Mouse (Mus musculus) heart, postnatal 0 days (tissue): ENCODE measurements around the gene Foxo6. TPM values are rescaled to one million over a fixed set of nuclear protein-coding genes. Genes with fewer than 3 reads are reported as not detected.

Source experiments
- ATAC-seq: fragments of 200-750 bp; cut with Nextera tagmentation; 2 replicates; pipeline ENCODE4 v1.8.0; 2017; ENCODE audit warnings: low read depth, moderate number of reproducible peaks, moderate library complexity; ENCODE audit not compliant: insufficient read depth
- DNase-seq: peaks from one replicate; pipeline ENCODE4 v3.0.0-alpha.2; 2016; ENCODE audit warnings: low spot score
- H3K27ac ChIP-seq: fragments of 300-500 bp; sonication (generic); 2 replicates; pipeline ENCODE4 v1.5.1; 2014; ENCODE audit warnings: low read depth, mild to moderate bottlenecking
- H3K27me3 ChIP-seq: fragments of 300-500 bp; sonication (generic); 2 replicates; pipeline ENCODE4 v1.6.1; 2014; ENCODE audit warnings: low read length, mixed read lengths; ENCODE audit not compliant: control insufficient read depth, insufficient read depth
- H3K36me3 ChIP-seq: fragments of 300-500 bp; sonication (generic); replicated peaks from 2 replicates; pipeline ENCODE4 v1.6.1; 2014; ENCODE audit warnings: low read length, mixed read lengths; ENCODE audit not compliant: control insufficient read depth, insufficient read depth
- H3K4me1 ChIP-seq: fragments of 300-500 bp; sonication (generic); 2 replicates; pipeline ENCODE4 v1.6.1; 2014; ENCODE audit warnings: antibody characterized with exemption; ENCODE audit not compliant: control insufficient read depth, insufficient read depth
- H3K4me2 ChIP-seq: fragments of 300-500 bp; sonication (generic); 2 replicates; pipeline ENCODE4 v1.6.1; 2014; ENCODE audit warnings: low read depth, mild to moderate bottlenecking, low read length, moderate library complexity
- H3K4me3 ChIP-seq: fragments of 300-500 bp; sonication (generic); 2 replicates; pipeline ENCODE4 v1.5.1; 2014; ENCODE audit warnings: low read depth, low read length
- H3K9ac ChIP-seq: fragments of 300-500 bp; sonication (generic); replicated peaks from 2 replicates; pipeline ENCODE4 v1.6.1; 2014; ENCODE audit warnings: low read depth, low read length, mixed read lengths
- H3K9me3 ChIP-seq: fragments of 300-500 bp; sonication (generic); replicated peaks from 2 replicates; pipeline ENCODE4 v1.6.1; 2016; ENCODE audit warnings: low read length; ENCODE audit not compliant: control insufficient read depth
- CTCF ChIP-seq: IDR thresholded peaks from 2 replicates; pipeline ENCODE4 v1.5.1; 2016; ENCODE audit warnings: antibody characterized with exemption, control low read depth, low read depth
- EP300 ChIP-seq: IDR thresholded peaks from 2 replicates; pipeline ENCODE4 v1.6.1; 2016; ENCODE audit warnings: antibody characterized with exemption, low read depth
- WGBS: fragments of 180-500 bp; shearing (Covaris S2); extraction: QIAGEN DNeasy Blood & Tissue Kit; methylation state at CpG from one replicate; pipeline ENCODE4 v1.1.7; 2014; 5-methylcytosine and 5-hydroxymethylcytosine counted together
- polyA plus RNA-seq: library from polyadenylated mRNA; unstranded; fragments of >200 nt; fragmentation: Nextera tagmentation; extraction: Ambion mirVana; gene quantifications from 2 replicates; pipeline ENCODE4 v1.2.1, GENCODE M21; 2015
- total RNA-seq: library from RNA; depleted of rRNA; stranded (reverse); fragments of >200 nt; gene quantifications from 2 replicates; pipeline ENCODE4 v1.2.3, GENCODE M21; 2014; ENCODE audit warnings: low replicate concordance

Gene Foxo6
- total and polyA plus RNA-seq, 2 experiments from 2014 or later, result 0.38 to 1.8 TPM

GRCm38 (mm10) chr4:120248800-120249261 lies 38.3 kb downstream of the Foxo6 start:
- ATAC-seq, result peak; percentile 93
- Histone ChIP-seq H3K36me3 (no peaks in the 10 kb centered on the region), H3K4me2 (no peak overlapping the region), H3K9ac (no peak overlapping the region), H3K27me3 (peaks cover 5% of the 10 kb centered on the region), H3K9me3 (no peaks in the 10 kb centered on the region), H3K4me1 (peaks cover 35% of the 10 kb centered on the region), H3K4me3 (no peak overlapping the region), H3K27ac (peak overlapping the region; percentile 85)
- DNase-seq, result peak; percentile 98
- 12% methylated on average over 8 of the region's 8 CpGs for WGBS
- peak; percentile 97 for TF ChIP-seq EP300
- no peak for TF ChIP-seq CTCF

- peaks cover 28% of the 10 kb centered on the region for H3K4me1 ChIP-seq
- H3K27ac ChIP-seq, result peak overlapping the region; percentile 85
- peaks cover 5% of the 10 kb centered on the region for H3K27me3 ChIP-seq
- peak; percentile 93 for DNase-seq
- H3K9ac ChIP-seq, result no peak overlapping the region
- no peak overlapping the region for H3K4me3 ChIP-seq
- 11% methylated on average over 5 of the region's 5 CpGs for WGBS
- peak; percentile 67 for ATAC-seq
- TF ChIP-seq CTCF, result no peak
- TF ChIP-seq EP300, result peak; percentile 76
- no peaks in the 10 kb centered on the region for H3K36me3 ChIP-seq
- H3K9me3 ChIP-seq, result no peaks in the 10 kb centered on the region
- no peak overlapping the region for H3K4me2 ChIP-seq
These were observed 39.7 kb downstream of the Foxo6 start for GRCm38 (mm10) chr4:120247412-120247811.

- peaks cover 25% of the 10 kb centered on the region for H3K4me1 ChIP-seq
- no peak for DNase-seq
- WGBS, result 94% methylated on average over 6 of the region's 6 CpGs
These were observed 41.1 kb downstream of the Foxo6 start for GRCm38 (mm10) chr4:120246086-120246485.

GRCm38 (mm10) chr4:120242783-120243262 lies 44.3 kb downstream of the Foxo6 start:
- Histone ChIP-seq H3K27ac (no peak overlapping the region), H3K9me3 (no peaks in the 10 kb centered on the region), H3K4me2 (no peak overlapping the region), H3K36me3 (no peaks in the 10 kb centered on the region), H3K9ac (no peak overlapping the region), H3K4me3 (no peak overlapping the region), H3K27me3 (peaks cover 33% of the 10 kb centered on the region), H3K4me1 (peaks cover 7% of the 10 kb centered on the region)
- DNase-seq, result peak; percentile 62
- TF ChIP-seq CTCF (no peak), EP300 (no peak)
- 2% methylated on average over 10 of the region's 10 CpGs for WGBS
- ATAC-seq, result peak; percentile 39

More at GRCm38 (mm10) chr4:120246086-120246485, 41.1 kb downstream of the Foxo6 start:
- Histone ChIP-seq H3K9me3 (no peaks in the 10 kb centered on the region), H3K9ac (no peak overlapping the region), H3K27me3 (peaks cover 14% of the 10 kb centered on the region), H3K27ac (no peak overlapping the region), H3K4me3 (no peak overlapping the region), H3K36me3 (no peaks in the 10 kb centered on the region), H3K4me2 (no peak overlapping the region)
- TF ChIP-seq EP300 (no peak), CTCF (no peak)
- ATAC-seq, result no peak

- H3K9me3 ChIP-seq, result no peaks in the 10 kb centered on the region
- DNase-seq (no peak), ATAC-seq (no peak)
- peaks cover 41% of the 10 kb centered on the region for H3K27me3 ChIP-seq
- no peak overlapping the region for H3K4me2 ChIP-seq
- H3K27ac ChIP-seq, result no peak overlapping the region
- no peak for TF ChIP-seq CTCF
- TF ChIP-seq EP300, result no peak
- H3K4me1 ChIP-seq, result no peaks in the 10 kb centered on the region
- no peaks in the 10 kb centered on the region for H3K36me3 ChIP-seq
- no peak overlapping the region for H3K4me3 ChIP-seq
- no peak overlapping the region for H3K9ac ChIP-seq
- 74% methylated on average over 3 of the region's 3 CpGs for WGBS
These were observed 46.0 kb downstream of the Foxo6 start for GRCm38 (mm10) chr4:120241106-120241505.

GRCm38 (mm10) chr4:120239419-120239818 lies 47.7 kb downstream of the Foxo6 start:
- ATAC-seq (no peak), DNase-seq (no peak)
- Histone ChIP-seq H3K9me3 (no peaks in the 10 kb centered on the region), H3K4me2 (no peak overlapping the region), H3K27me3 (peaks cover 41% of the 10 kb centered on the region), H3K4me3 (no peak overlapping the region), H3K4me1 (no peaks in the 10 kb centered on the region), H3K9ac (no peak overlapping the region), H3K27ac (no peak overlapping the region), H3K36me3 (no peaks in the 10 kb centered on the region)
- 72% methylated on average over 3 of the region's 3 CpGs for WGBS
- no peak for TF ChIP-seq CTCF
- no peak for TF ChIP-seq EP300
